Mouse (Mus musculus): ENCODE results near the gene Rpl23.

DNA sequence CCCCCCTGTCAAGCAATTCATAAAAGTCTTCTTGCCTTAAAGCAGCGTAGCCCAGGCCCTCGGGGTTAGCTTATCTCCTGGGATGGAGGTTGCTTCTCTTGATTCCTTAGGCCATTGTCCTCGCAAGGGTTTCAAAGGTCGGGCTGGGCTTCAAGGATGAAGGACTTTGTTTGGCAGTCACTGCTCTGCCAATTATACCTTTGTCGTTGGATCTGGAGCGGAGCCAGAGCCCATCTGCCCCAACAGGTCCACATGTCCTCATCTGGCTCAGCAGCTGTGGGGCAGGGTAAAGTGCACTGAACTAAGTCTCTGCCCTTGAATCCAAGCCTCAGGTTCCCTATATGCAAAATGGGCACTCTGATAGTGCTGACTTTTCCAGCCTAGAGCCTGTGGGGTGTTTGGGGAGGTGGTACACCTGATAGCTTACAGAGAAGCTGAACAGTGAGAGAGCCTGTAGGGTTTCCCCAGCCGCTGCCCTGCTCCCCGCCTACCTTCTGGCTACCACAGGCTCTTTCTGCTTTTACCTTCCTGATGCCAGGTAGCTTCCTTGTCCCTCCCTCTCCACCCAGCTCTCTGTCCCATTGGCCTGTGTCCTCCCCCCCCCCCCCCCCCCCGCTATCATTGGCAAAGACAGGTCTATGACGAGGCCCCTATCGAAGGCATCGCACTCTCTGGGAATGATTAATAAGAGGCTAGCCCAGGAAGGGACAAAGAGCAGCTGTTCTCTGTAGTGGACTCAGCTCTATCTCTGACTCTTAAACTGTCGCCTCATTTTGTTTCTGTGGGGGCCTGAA, 29.5 kb upstream of the Rpl23 start:
- TF ChIP-seq TAL1 (IDR thresholded peaks at IDR 0.05; ENCODE audit: low read length) (no peak), GATA1 (IDR thresholded peaks at IDR 0.05; ENCODE audit: low read length) (no peak)
